Mouse (Mus musculus) heart, embryonic 12.5 days (tissue): ENCODE results near the gene Cbfa2t3. TPM values are rescaled to one million over a fixed set of nuclear protein-coding genes. Genes with fewer than 3 reads are reported as not detected.
A peak's percentile ranks its signal among the peaks of the same experiment; 100 is the strongest.

Experiments used
- ATAC-seq: fragments of 200-750 bp; cut with Nextera tagmentation; 2 replicates; pipeline ENCODE4 v1.8.0; 2017; ENCODE audit warnings: moderate TSS enrichment, moderate library complexity; ENCODE audit not compliant: insufficient number of reproducible peaks, low FRiP score
- H3K27ac ChIP-seq: fragments of 300-500 bp; sonication (generic); 2 replicates; pipeline ENCODE4 v1.5.1; 2016; ENCODE audit warnings: mild to moderate bottlenecking, moderate library complexity; ENCODE audit not compliant: poor library complexity, severe bottlenecking
- H3K27me3 ChIP-seq: fragments of 300-500 bp; sonication (generic); replicated peaks from 2 replicates; pipeline ENCODE4 v1.6.1; 2016; ENCODE audit warnings: mild to moderate bottlenecking, moderate library complexity
- H3K36me3 ChIP-seq: fragments of 300-500 bp; sonication (generic); 2 replicates; pipeline ENCODE4 v1.6.1; 2016; ENCODE audit warnings: mild to moderate bottlenecking, moderate library complexity
- H3K4me1 ChIP-seq: fragments of 300-500 bp; sonication (generic); replicated peaks from 2 replicates; pipeline ENCODE4 v1.6.1; 2016; ENCODE audit warnings: mild to moderate bottlenecking
- H3K4me2 ChIP-seq: fragments of 300-500 bp; sonication (generic); 2 replicates; pipeline ENCODE4 v1.6.1; 2016; ENCODE audit warnings: mild to moderate bottlenecking, moderate library complexity
- H3K4me3 ChIP-seq: fragments of 300-500 bp; sonication (generic); 2 replicates; pipeline ENCODE4 v1.5.1; 2016; ENCODE audit warnings: mild to moderate bottlenecking
- H3K9ac ChIP-seq: fragments of 300-500 bp; sonication (generic); 2 replicates; pipeline ENCODE4 v1.6.1; 2016; ENCODE audit warnings: mild to moderate bottlenecking, moderate library complexity
- H3K9me3 ChIP-seq: fragments of 300-500 bp; sonication (generic); replicated peaks from 2 replicates; pipeline ENCODE4 v1.6.1; 2016; ENCODE audit warnings: mild to moderate bottlenecking, moderate library complexity
- WGBS: fragments of 180-500 bp; shearing (Covaris S2); methylation state at CpG from one replicate; pipeline ENCODE4 v1.1.7; 2016; 5-methylcytosine and 5-hydroxymethylcytosine counted together
- polyA plus RNA-seq: library from polyadenylated mRNA; unstranded; fragments of >200 nt; fragmentation: Nextera tagmentation; extraction: Ambion mirVana; gene quantifications from 2 replicates; pipeline ENCODE4 v1.2.1, GENCODE M21; 2016

Cbfa2t3 gene
- 6.2 TPM in 2 replicates for polyA plus RNA-seq

GRCm38 (mm10) chr8:122699005-122699492 lies at the start of gene Cbfa2t3:
Cbfa2t3 (minus strand) TSS chr8:122699109.
- peak within 1 kb of the TSS; percentile 52 for H3K9ac ChIP-seq
- peaks cover 33% of the 10 kb centered on the region for H3K4me1 ChIP-seq
- H3K9me3 ChIP-seq, result no peaks in the 10 kb centered on the region
- H3K36me3 ChIP-seq, result no peaks in the 10 kb centered on the region
- peak within 1 kb of the TSS; percentile 39 for H3K4me3 ChIP-seq
- peak within 1 kb of the TSS; percentile 57 for H3K4me2 ChIP-seq
- peak within 1 kb of the TSS; percentile 53; the same call in 1 of the 2 replicates for H3K27ac ChIP-seq
- peaks cover under 1% of the 10 kb centered on the region; the same call in 1 of the 2 replicates for H3K27me3 ChIP-seq
- WGBS, result 28% methylated on average over 13 of the region's 13 CpGs
- peak; percentile 83 for ATAC-seq

- WGBS, result 94% methylated on average over 1 of the region's 1 CpGs
- ATAC-seq, result no peak
- Histone ChIP-seq H3K9ac (no peak overlapping the region), H3K9me3 (no peaks in the 10 kb centered on the region), H3K27ac (no peak overlapping the region), H3K36me3 (no peaks in the 10 kb centered on the region), H3K4me3 (no peak overlapping the region), H3K27me3 (peaks cover 100% of the 10 kb centered on the region), H3K4me1 (0 out of 2 replicates have a peak, but pooled peaks cover 6% of the 10 kb centered on the region), H3K4me2 (no peak overlapping the region)
Observed at GRCm38 (mm10) chr8:122747825-122748224, 48.9 kb upstream of the Cbfa2t3 start.

GRCm38 (mm10) chr8:122746439-122746838 lies 47.5 kb upstream of the Cbfa2t3 start:
- Histone ChIP-seq H3K9ac (no peak overlapping the region), H3K4me2 (no peak overlapping the region), H3K4me3 (no peak overlapping the region), H3K9me3 (no peaks in the 10 kb centered on the region), H3K27ac (no peak overlapping the region), H3K4me1 (0 out of 2 replicates have a peak, but pooled peaks cover 6% of the 10 kb centered on the region), H3K27me3 (peaks cover 100% of the 10 kb centered on the region), H3K36me3 (no peaks in the 10 kb centered on the region)
- ATAC-seq, result no peak
- 50% methylated on average over 7 of the region's 7 CpGs for WGBS

- Histone ChIP-seq H3K4me3 (no peak overlapping the region), H3K27me3 (peaks cover 99% of the 10 kb centered on the region), H3K9me3 (no peaks in the 10 kb centered on the region), H3K4me1 (0 out of 2 replicates have a peak, but pooled peaks cover 6% of the 10 kb centered on the region), H3K27ac (no peak overlapping the region), H3K9ac (no peak overlapping the region; the same call in 1 of the 2 replicates), H3K4me2 (no peak overlapping the region), H3K36me3 (no peaks in the 10 kb centered on the region)
- WGBS, result 15% methylated on average over 16 of the region's 16 CpGs
- no peak for ATAC-seq
Observed at GRCm38 (mm10) chr8:122745750-122746275, 46.9 kb upstream of the Cbfa2t3 start.

- Histone ChIP-seq H3K4me1 (0 out of 2 replicates have a peak, but pooled peaks cover 6% of the 10 kb centered on the region), H3K4me3 (no peak overlapping the region), H3K9ac (no peak overlapping the region; the same call in 1 of the 2 replicates), H3K27ac (no peak overlapping the region), H3K9me3 (no peaks in the 10 kb centered on the region), H3K36me3 (no peaks in the 10 kb centered on the region), H3K4me2 (no peak overlapping the region), H3K27me3 (peaks cover 99% of the 10 kb centered on the region)
- ATAC-seq, result no peak
- 37% methylated on average over 17 of the region's 17 CpGs for WGBS
Observed at GRCm38 (mm10) chr8:122745022-122745749, 46.3 kb upstream of the Cbfa2t3 start.

- peaks cover 96% of the 10 kb centered on the region for H3K27me3 ChIP-seq
- no peak for ATAC-seq
- H3K4me2 ChIP-seq, result no peak overlapping the region
- H3K9me3 ChIP-seq, result no peaks in the 10 kb centered on the region
- H3K9ac ChIP-seq, result no peak overlapping the region
- no peaks in the 10 kb centered on the region for H3K36me3 ChIP-seq
- whole genome bisulfite sequencing, result 22% methylated on average over 19 of the region's 19 CpGs
- peaks cover 13% of the 10 kb centered on the region; the same call in 1 of the 2 replicates for H3K4me1 ChIP-seq
- no peak overlapping the region for H3K27ac ChIP-seq
- H3K4me3 ChIP-seq, result no peak overlapping the region
Observed at GRCm38 (mm10) chr8:122742471-122742870, 43.6 kb upstream of the Cbfa2t3 start.

- Histone ChIP-seq H3K4me2 (no peak overlapping the region), H3K27ac (no peak overlapping the region), H3K9ac (no peak overlapping the region), H3K36me3 (no peaks in the 10 kb centered on the region), H3K27me3 (peaks cover 66% of the 10 kb centered on the region), H3K9me3 (no peaks in the 10 kb centered on the region), H3K4me1 (peaks cover 36% of the 10 kb centered on the region), H3K4me3 (no peak overlapping the region)
- 36% methylated on average over 11 of the region's 11 CpGs for WGBS
- ATAC-seq, result no peak
Observed at GRCm38 (mm10) chr8:122739102-122739725, 40.3 kb upstream of the Cbfa2t3 start.

GRCm38 (mm10) chr8:122737886-122738285 lies 39.0 kb upstream of the Cbfa2t3 start:
- no peak for ATAC-seq
- H3K27me3 ChIP-seq, result peaks cover 66% of the 10 kb centered on the region
- no peak overlapping the region for H3K27ac ChIP-seq
- no peaks in the 10 kb centered on the region for H3K9me3 ChIP-seq
- no peaks in the 10 kb centered on the region for H3K36me3 ChIP-seq
- no peak overlapping the region for H3K9ac ChIP-seq
- no peak overlapping the region for H3K4me3 ChIP-seq
- peaks cover 36% of the 10 kb centered on the region for H3K4me1 ChIP-seq
- H3K4me2 ChIP-seq, result no peak overlapping the region
- WGBS, result 82% methylated on average over 6 of the region's 6 CpGs

- Histone ChIP-seq H3K9me3 (no peaks in the 10 kb centered on the region), H3K9ac (no peak overlapping the region), H3K4me3 (no peak overlapping the region), H3K4me1 (peaks cover 36% of the 10 kb centered on the region), H3K27me3 (peaks cover 66% of the 10 kb centered on the region), H3K36me3 (no peaks in the 10 kb centered on the region), H3K27ac (no peak overlapping the region), H3K4me2 (peak overlapping the region; percentile 54)
- 33% methylated on average over 4 of the region's 4 CpGs for WGBS
- ATAC-seq, result no peak
Observed at GRCm38 (mm10) chr8:122737071-122737470, 38.2 kb upstream of the Cbfa2t3 start.

GRCm38 (mm10) chr8:122736623-122737022 lies 37.7 kb upstream of the Cbfa2t3 start:
- H3K9ac ChIP-seq, result no peak overlapping the region
- 80% methylated on average over 11 of the region's 11 CpGs for WGBS
- no peaks in the 10 kb centered on the region for H3K9me3 ChIP-seq
- peaks cover 66% of the 10 kb centered on the region for H3K27me3 ChIP-seq
- H3K4me3 ChIP-seq, result 0 out of 2 replicates have a peak overlapping the region, but pooled peaks have one; percentile 6
- peaks cover 36% of the 10 kb centered on the region for H3K4me1 ChIP-seq
- H3K27ac ChIP-seq, result no peak overlapping the region
- no peaks in the 10 kb centered on the region for H3K36me3 ChIP-seq
- H3K4me2 ChIP-seq, result peak overlapping the region; percentile 54
- no peak for ATAC-seq
